Mouse (Mus musculus) lung, embryonic 15.5 days (tissue): Measurements from ENCODE around the gene Fam196b. TPM values are rescaled to one million over a fixed set of nuclear protein-coding genes. Genes with fewer than 3 reads are reported as not detected.

Experiments used
- ATAC-seq: fragments of 200-750 bp; cut with Nextera tagmentation; 2 replicates; pipeline ENCODE4 v1.8.0; 2017; ENCODE audit warnings: moderate number of reproducible peaks, borderline replicate concordance; ENCODE audit not compliant: low FRiP score, low TSS enrichment; ENCODE audit errors: extremely low read depth
- H3K27ac ChIP-seq: fragments of 300-500 bp; sonication (generic); 2 replicates; pipeline ENCODE4 v1.5.1; 2015; ENCODE audit warnings: moderate library complexity, mild to moderate bottlenecking, inconsistent platforms
- H3K27me3 ChIP-seq: fragments of 300-500 bp; sonication (generic); 2 replicates; pipeline ENCODE4 v1.6.1; 2015; ENCODE audit warnings: inconsistent platforms
- H3K36me3 ChIP-seq: fragments of 300-500 bp; sonication (generic); 2 replicates; pipeline ENCODE4 v1.6.1; 2015; ENCODE audit warnings: inconsistent platforms
- H3K4me1 ChIP-seq: fragments of 300-500 bp; sonication (generic); 2 replicates; pipeline ENCODE4 v1.6.1; 2015; ENCODE audit warnings: inconsistent platforms
- H3K4me2 ChIP-seq: fragments of 300-500 bp; sonication (generic); 2 replicates; pipeline ENCODE4 v1.6.1; 2015; ENCODE audit warnings: inconsistent platforms, mild to moderate bottlenecking, moderate library complexity
- H3K4me3 ChIP-seq: fragments of 300-500 bp; sonication (generic); 2 replicates; pipeline ENCODE4 v1.5.1; 2015; ENCODE audit warnings: mild to moderate bottlenecking, inconsistent platforms
- H3K9ac ChIP-seq: fragments of 300-500 bp; sonication (generic); 2 replicates; pipeline ENCODE4 v1.6.1; 2015; ENCODE audit warnings: inconsistent platforms
- H3K9me3 ChIP-seq: fragments of 300-500 bp; sonication (generic); 2 replicates; pipeline ENCODE4 v1.6.1; 2016; ENCODE audit warnings: inconsistent platforms
- WGBS: fragments of 180-500 bp; shearing (Covaris S2); methylation state at CpG from one replicate; pipeline ENCODE4 v1.1.7; 2015; 5-methylcytosine and 5-hydroxymethylcytosine counted together
- polyA plus RNA-seq: library from polyadenylated mRNA; unstranded; fragments of >200 nt; fragmentation: Nextera tagmentation; extraction: Ambion mirVana; gene quantifications from 2 replicates; pipeline ENCODE4 v1.2.1, GENCODE M21; 2015

The Fam196b gene
- polyA plus RNA-seq, 1 experiment from 2014 or later, result 0.06 TPM

DNA sequence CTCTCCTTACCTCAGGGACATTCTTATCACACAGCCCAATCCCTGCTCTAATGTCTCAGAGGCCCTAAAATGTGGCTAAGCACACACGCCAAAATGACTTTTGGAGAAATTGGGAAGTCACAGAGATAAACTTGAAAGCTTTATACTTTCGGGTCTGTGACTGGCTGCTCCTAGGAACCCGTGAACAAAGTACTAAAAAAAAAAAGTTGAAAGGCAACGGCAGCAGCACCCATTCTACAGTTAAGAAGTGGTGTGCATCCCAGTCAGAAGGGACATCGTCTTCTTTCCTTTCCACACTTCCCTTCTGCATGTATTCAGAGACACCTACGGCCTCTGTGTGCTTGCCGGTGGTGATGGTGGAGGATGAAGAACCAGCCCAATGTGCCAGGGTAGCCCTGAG is 14.6 kb upstream of the Fam196b start:
- Histone ChIP-seq H3K36me3 (no peaks in the 10 kb centered on the region), H3K9me3 (no peaks in the 10 kb centered on the region), H3K4me3 (no peak overlapping the region), H3K27ac (no peak overlapping the region), H3K27me3 (no peaks in the 10 kb centered on the region), H3K9ac (no peak overlapping the region), H3K4me1 (no peaks in the 10 kb centered on the region), H3K4me2 (no peak overlapping the region)
- 86% methylated on average over 7 of the region's 7 CpGs for whole genome bisulfite sequencing
- ATAC-seq, result no peak

DNA sequence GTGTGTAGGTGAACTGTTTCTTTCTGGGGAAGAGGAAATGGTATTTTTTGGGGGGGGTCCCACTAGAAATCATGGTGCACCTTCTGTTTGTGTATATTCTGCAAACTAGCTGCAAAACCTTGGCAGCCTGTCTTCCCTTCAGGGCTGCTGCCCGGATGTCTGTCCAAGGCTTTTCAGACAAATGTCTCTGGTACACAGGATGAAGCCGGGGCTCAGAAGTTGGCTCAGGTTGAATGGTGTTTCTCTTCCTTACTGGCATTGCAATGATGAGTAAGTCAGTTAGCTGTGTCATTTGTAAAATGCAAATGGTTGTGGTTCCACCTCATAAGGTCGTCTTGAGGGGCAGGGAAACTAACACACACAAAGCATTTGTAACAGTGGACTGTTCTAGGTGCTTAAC is 8.4 kb upstream of the Fam196b start:
- ATAC-seq, result no peak
- no peak overlapping the region for H3K4me2 ChIP-seq
- no peaks in the 10 kb centered on the region for H3K9me3 ChIP-seq
- H3K4me3 ChIP-seq, result no peak overlapping the region
- H3K27ac ChIP-seq, result no peak overlapping the region
- 59% methylated on average over 3 of the region's 3 CpGs for WGBS
- no peaks in the 10 kb centered on the region for H3K4me1 ChIP-seq
- H3K9ac ChIP-seq, result no peak overlapping the region
- no peaks in the 10 kb centered on the region for H3K36me3 ChIP-seq
- H3K27me3 ChIP-seq, result no peaks in the 10 kb centered on the region

DNA sequence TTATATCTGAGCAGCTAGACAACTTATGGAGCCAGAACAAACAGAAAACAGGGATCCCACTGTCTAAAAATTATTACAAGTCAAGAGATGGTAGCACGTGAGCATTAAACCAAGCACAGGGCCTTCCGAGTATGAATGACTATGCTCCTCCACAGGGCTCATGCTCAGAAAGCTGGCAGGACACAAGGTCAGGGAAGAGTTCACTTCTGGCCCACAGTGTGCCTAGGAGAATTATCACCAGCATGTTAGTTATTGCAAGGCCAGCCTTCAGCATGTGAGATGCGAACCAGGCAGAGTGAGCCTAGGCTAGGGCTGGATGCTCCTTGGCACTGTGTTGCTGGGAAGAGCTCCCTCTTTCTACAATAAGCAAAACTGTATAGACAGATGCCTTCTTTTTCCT is 5.9 kb upstream of the Fam196b start:
- 83% methylated on average over 3 of the region's 3 CpGs for WGBS
- Histone ChIP-seq H3K27ac (no peak overlapping the region), H3K4me3 (no peak overlapping the region), H3K9me3 (no peaks in the 10 kb centered on the region), H3K9ac (no peak overlapping the region), H3K27me3 (no peaks in the 10 kb centered on the region; the same call in 1 of the 2 replicates), H3K36me3 (no peaks in the 10 kb centered on the region), H3K4me1 (no peaks in the 10 kb centered on the region), H3K4me2 (no peak overlapping the region)
- no peak for ATAC-seq

DNA sequence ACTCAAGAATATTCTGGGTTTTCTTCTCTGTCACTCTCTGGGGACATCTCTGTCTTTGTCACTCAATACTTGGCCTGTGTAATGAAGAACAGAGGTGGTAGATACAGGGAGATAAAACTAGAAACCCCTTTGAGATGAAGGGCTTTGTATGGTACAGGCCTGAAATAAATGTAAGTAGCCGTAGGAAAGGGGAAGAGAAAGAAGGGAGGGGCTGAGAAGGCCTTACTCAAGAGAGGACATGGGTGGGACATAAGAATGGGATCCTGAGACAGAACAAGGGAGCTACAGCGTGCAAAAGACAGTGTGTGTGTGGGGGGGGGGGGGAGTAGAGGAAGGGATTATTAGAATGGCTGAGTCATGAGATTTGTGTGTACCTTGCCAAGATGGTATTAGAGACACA is 5.3 kb upstream of the Fam196b start:
- no peak overlapping the region for H3K9ac ChIP-seq
- ATAC-seq, result no peak
- no peak overlapping the region for H3K4me3 ChIP-seq
- no peak overlapping the region for H3K27ac ChIP-seq
- H3K4me2 ChIP-seq, result no peak overlapping the region
- no peaks in the 10 kb centered on the region; the same call in 1 of the 2 replicates for H3K27me3 ChIP-seq
- WGBS, result 54% methylated on average over 2 of the region's 2 CpGs
- no peaks in the 10 kb centered on the region for H3K9me3 ChIP-seq
- no peaks in the 10 kb centered on the region for H3K4me1 ChIP-seq
- H3K36me3 ChIP-seq, result no peaks in the 10 kb centered on the region

DNA sequence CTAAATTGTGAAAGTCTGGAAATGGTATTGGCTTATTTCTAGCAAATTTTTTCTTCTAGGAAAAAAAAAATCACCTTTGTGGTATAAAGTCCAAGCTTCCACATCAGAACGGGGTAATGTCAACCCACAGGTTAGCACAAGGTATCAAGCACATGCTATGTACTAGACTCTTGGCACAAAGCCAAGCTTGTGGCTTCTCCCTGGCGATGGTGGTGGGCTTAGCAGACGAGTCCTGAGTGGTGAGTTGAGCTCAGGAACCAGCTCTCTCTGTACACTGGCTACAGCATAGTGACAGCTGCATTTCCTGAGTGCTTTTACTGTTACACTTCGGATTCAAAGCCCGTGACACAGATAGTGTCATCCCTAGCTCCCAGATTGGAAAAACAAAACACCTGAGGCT is 2.9 kb upstream of the Fam196b start:
- Histone ChIP-seq H3K9ac (no peak overlapping the region), H3K36me3 (no peaks in the 10 kb centered on the region), H3K4me3 (no peak overlapping the region), H3K4me1 (no peaks in the 10 kb centered on the region), H3K27me3 (peaks cover 10% of the 10 kb centered on the region; the same call in 1 of the 2 replicates), H3K9me3 (no peaks in the 10 kb centered on the region), H3K27ac (no peak overlapping the region), H3K4me2 (no peak overlapping the region)
- 44% methylated on average over 5 of the region's 5 CpGs for WGBS
- ATAC-seq, result no peak

DNA sequence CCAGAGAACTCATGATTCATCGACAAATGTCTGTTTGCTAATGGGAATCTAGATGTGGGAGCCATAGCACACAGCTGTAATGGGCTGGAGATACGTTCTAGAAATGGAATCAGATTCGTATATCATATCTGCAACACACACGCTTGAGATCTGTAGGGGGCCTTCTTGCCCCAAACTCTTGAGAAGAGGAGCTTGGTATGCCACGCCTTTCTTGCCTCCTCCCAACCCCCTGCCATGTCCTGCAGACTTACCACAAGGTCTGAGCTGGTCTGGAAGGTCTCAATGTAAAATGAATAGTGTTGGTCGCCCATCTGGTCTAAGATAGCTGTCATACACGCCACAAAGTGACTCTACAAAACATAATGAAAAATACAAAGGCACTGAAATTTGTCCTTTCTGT is 2.4 kb upstream of the Fam196b start:
- H3K27me3 ChIP-seq, result peaks cover 10% of the 10 kb centered on the region; the same call in 1 of the 2 replicates
- H3K27ac ChIP-seq, result no peak overlapping the region
- H3K36me3 ChIP-seq, result no peaks in the 10 kb centered on the region
- no peak for ATAC-seq
- H3K4me3 ChIP-seq, result no peak overlapping the region
- no peak overlapping the region for H3K4me2 ChIP-seq
- no peak overlapping the region for H3K9ac ChIP-seq
- WGBS, result 59% methylated on average over 7 of the region's 7 CpGs
- H3K9me3 ChIP-seq, result no peaks in the 10 kb centered on the region
- no peaks in the 10 kb centered on the region for H3K4me1 ChIP-seq

DNA sequence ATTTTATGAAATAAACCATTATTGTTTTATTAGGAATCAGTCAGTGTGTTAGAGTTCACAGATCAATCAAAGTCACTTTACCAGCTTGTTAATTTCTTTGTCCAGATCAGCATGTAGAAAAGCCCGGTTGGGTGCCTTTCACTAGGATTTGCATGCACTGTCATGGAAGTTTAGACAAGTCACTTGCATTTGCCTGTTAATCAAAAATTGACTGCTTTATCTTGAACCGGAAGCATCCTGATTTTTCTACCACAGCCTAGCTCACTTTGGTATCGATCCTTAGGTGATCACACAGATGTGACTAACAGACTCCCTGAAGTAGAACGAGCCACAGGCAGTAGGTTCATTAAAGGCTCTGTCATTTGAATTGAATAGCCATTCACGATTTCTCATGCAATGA is 761 bp downstream of the Fam196b start:
- H3K27me3 ChIP-seq, result peaks cover 10% of the 10 kb centered on the region; the same call in 1 of the 2 replicates
- no peaks in the 10 kb centered on the region for H3K9me3 ChIP-seq
- no peaks in the 10 kb centered on the region for H3K4me1 ChIP-seq
- no peak overlapping the region for H3K9ac ChIP-seq
- no peak overlapping the region for H3K4me2 ChIP-seq
- no peak overlapping the region for H3K4me3 ChIP-seq
- H3K36me3 ChIP-seq, result no peaks in the 10 kb centered on the region
- H3K27ac ChIP-seq, result no peak overlapping the region
- no peak for ATAC-seq
- 47% methylated on average over 5 of the region's 5 CpGs for WGBS

GRCm38 (mm10) chr11:34316176-34316575 is 1.6 kb downstream of the Fam196b start:
- Histone ChIP-seq H3K36me3 (no peaks in the 10 kb centered on the region), H3K4me1 (no peaks in the 10 kb centered on the region), H3K27me3 (peaks cover 10% of the 10 kb centered on the region; the same call in 1 of the 2 replicates), H3K4me3 (no peak overlapping the region), H3K4me2 (no peak overlapping the region), H3K27ac (no peak overlapping the region), H3K9me3 (no peaks in the 10 kb centered on the region), H3K9ac (no peak overlapping the region)
- WGBS, result 81% methylated on average over 10 of the region's 10 CpGs
- ATAC-seq, result no peak

GRCm38 (mm10) chr11:34317001-34317400 is 2.4 kb downstream of the Fam196b start:
- peaks cover 10% of the 10 kb centered on the region; the same call in 1 of the 2 replicates for H3K27me3 ChIP-seq
- H3K4me2 ChIP-seq, result no peak overlapping the region
- H3K27ac ChIP-seq, result no peak overlapping the region
- H3K9ac ChIP-seq, result no peak overlapping the region
- H3K4me3 ChIP-seq, result no peak overlapping the region
- H3K9me3 ChIP-seq, result no peaks in the 10 kb centered on the region
- no peak for ATAC-seq
- 74% methylated on average over 8 of the region's 8 CpGs for WGBS
- no peaks in the 10 kb centered on the region for H3K4me1 ChIP-seq
- H3K36me3 ChIP-seq, result no peaks in the 10 kb centered on the region

DNA sequence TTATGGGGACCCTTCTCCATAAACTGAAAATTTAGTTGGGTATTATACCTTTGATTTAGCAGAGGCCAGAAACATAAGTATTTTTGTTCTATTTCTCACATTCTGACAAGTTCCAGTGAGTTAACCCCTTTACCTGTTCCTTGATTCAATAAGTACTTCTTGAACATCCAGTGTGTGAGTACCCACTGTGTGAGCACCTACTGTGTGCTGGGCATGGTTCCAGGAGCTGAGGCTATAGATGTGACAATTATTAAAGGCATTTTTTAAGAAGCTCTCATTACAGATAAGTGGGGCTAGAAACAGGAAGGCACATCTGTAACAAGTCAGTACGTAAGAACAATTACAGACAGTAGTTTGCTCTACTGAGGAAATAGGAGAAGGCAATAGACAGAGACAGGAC is 4.7 kb downstream of the Fam196b start:
- no peak for ATAC-seq
- H3K9ac ChIP-seq, result no peak overlapping the region
- 50% methylated on average over 1 of the region's 1 CpGs for WGBS

GRCm38 (mm10) chr11:34323664-34324063 is 9.0 kb downstream of the Fam196b start:
- Histone ChIP-seq H3K27ac (no peak overlapping the region), H3K36me3 (no peaks in the 10 kb centered on the region), H3K4me3 (no peak overlapping the region), H3K9me3 (no peaks in the 10 kb centered on the region), H3K4me2 (no peak overlapping the region), H3K9ac (no peak overlapping the region), H3K4me1 (no peaks in the 10 kb centered on the region), H3K27me3 (no peaks in the 10 kb centered on the region)
- ATAC-seq, result no peak
- WGBS, result 69% methylated on average over 8 of the region's 8 CpGs

More for the DNA sequence above, 4.7 kb downstream of the Fam196b start:
- Histone ChIP-seq H3K4me3 (no peak overlapping the region), H3K36me3 (no peaks in the 10 kb centered on the region), H3K27ac (no peak overlapping the region), H3K4me1 (no peaks in the 10 kb centered on the region), H3K27me3 (peaks cover 10% of the 10 kb centered on the region; the same call in 1 of the 2 replicates), H3K9me3 (no peaks in the 10 kb centered on the region), H3K4me2 (no peak overlapping the region)

- H3K27me3 ChIP-seq, result no peaks in the 10 kb centered on the region
- H3K4me3 ChIP-seq, result no peak overlapping the region
- H3K9me3 ChIP-seq, result no peaks in the 10 kb centered on the region
- H3K27ac ChIP-seq, result no peak overlapping the region
- H3K4me2 ChIP-seq, result no peak overlapping the region
- no peaks in the 10 kb centered on the region for H3K36me3 ChIP-seq
- H3K9ac ChIP-seq, result no peak overlapping the region
- WGBS, result 41% methylated on average over 7 of the region's 7 CpGs
- no peak for ATAC-seq
- H3K4me1 ChIP-seq, result no peaks in the 10 kb centered on the region
Observed at GRCm38 (mm10) chr11:34332344-34333031, 17.9 kb downstream of the Fam196b start.

DNA sequence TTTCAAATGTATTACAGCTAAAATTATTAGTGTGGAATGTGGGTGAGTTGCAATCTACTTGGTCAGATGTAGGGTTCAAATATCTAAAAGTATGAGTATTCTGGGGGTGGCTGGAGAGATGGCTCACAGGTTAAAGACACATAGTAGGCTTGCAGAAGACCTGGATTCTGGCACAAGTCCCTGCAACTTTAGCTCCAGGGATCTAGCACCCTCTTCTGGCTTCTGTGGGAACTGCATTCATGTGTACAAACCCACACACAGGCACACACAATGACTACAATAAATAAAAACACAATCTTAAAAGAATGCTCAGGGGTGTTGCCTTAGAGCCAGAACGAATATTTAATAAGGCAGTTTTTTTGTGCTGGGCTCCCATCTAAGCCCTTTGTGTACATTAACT is 23.3 kb downstream of the Fam196b start:
- Histone ChIP-seq H3K27me3 (no peaks in the 10 kb centered on the region), H3K4me2 (no peak overlapping the region), H3K9me3 (no peaks in the 10 kb centered on the region), H3K27ac (no peak overlapping the region), H3K36me3 (no peaks in the 10 kb centered on the region), H3K4me3 (no peak overlapping the region), H3K9ac (no peak overlapping the region), H3K4me1 (no peaks in the 10 kb centered on the region)
- ATAC-seq, result no peak
- WGBS, result 80% methylated on average over 1 of the region's 1 CpGs
